Mouse (Mus musculus): ENCODE data around the gene Sfrp2. TPM values are rescaled to one million over a fixed set of nuclear protein-coding genes. Genes with fewer than 3 reads are reported as not detected.

The Sfrp2 gene
- polyA plus RNA-seq (2014; fragmentation: Nextera tagmentation; extraction: Ambion mirVana) = 132 and 181 TPM in 2 replicates

GRCm38 (mm10) chr3:83765871-83766725, at the start of gene Sfrp2:
Gene Sfrp2, plus strand, starts transcription at chr3:83766321.
- Histone ChIP-seq H3K4me2 (ENCODE audit: low read length) (peak within 1 kb of the TSS; percentile 97), H3K27me3 (ENCODE audit: control insufficient read depth, insufficient read depth, low read length) (peaks cover 74% of the 10 kb centered on the region), H3K9ac (ENCODE audit: low read length) (peak within 1 kb of the TSS; percentile 72), H3K9me3 (ENCODE audit: control insufficient read depth, low read length) (no peaks in the 10 kb centered on the region), H3K4me1 (ENCODE audit: control insufficient read depth in 2 of 2, insufficient read depth in 2 of 2, low read length in 2 of 2) (peaks cover 7 to 13% of the 10 kb centered on the region in 2 experiments; a peak in 3 of 4 replicates), H3K4me3 (ENCODE audit: control insufficient read depth in 1 of 2, insufficient read depth in 1 of 2, low read depth in 1 of 2, low read length in 2 of 2) (peak within 1 kb of the TSS; percentile 52 to 68), H3K27ac (replicated peaks in 1 of 2; ENCODE audit: control insufficient read depth in 1 of 2, insufficient read depth in 1 of 2, low read depth in 2 of 2, low read length in 2 of 2) (peak within 1 kb of the TSS in 1 of 2 experiments; percentile 5; a peak in 2 of 4 replicates), H3K36me3 (ENCODE audit: control insufficient read depth, insufficient read depth, low read length) (no peaks in the 10 kb centered on the region)
- under 1% methylated on average over 63 of the region's 82 CpGs for WGBS
- ATAC-seq (ENCODE audit: insufficient number of reproducible peaks, insufficient read depth, low FRiP score, low read depth) = peak; percentile 57

- H3K4me2 ChIP-seq (ENCODE audit: low read length) = no peak overlapping the region
- 53% methylated on average over 7 of the region's 7 CpGs for WGBS
Observed at GRCm38 (mm10) chr3:83717643-83718231, 48.4 kb upstream of the Sfrp2 start.

DNA sequence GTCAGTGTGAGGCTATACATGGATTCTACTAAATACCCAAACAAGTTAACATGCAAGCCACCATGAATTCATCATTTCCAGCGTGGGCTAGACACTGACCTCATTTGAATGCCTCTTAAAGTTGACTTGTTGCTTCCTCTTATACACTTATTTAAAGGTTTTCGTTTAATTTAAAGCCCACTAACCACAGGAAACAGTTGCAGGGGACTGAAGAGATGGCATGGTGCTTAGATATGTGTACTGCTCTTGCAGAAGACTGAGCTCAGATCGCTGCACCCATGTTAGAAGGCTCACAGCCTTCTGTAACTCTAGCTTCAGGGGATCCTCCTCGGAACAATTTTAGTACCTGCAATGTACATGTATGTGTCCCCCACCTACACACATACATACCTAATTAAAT, 47.5 kb upstream of the Sfrp2 start:
- Histone ChIP-seq H3K9me3 (ENCODE audit: control insufficient read depth, low read length) (no peaks in the 10 kb centered on the region), H3K27me3 (ENCODE audit: control insufficient read depth, insufficient read depth, low read length) (no peaks in the 10 kb centered on the region), H3K36me3 (ENCODE audit: control insufficient read depth, insufficient read depth, low read length) (no peaks in the 10 kb centered on the region), H3K4me3 (ENCODE audit: control insufficient read depth in 1 of 2, insufficient read depth in 1 of 2, low read depth in 1 of 2, low read length in 2 of 2) (no peak overlapping the region), H3K27ac (replicated peaks in 1 of 2; ENCODE audit: control insufficient read depth in 1 of 2, insufficient read depth in 1 of 2, low read depth in 2 of 2, low read length in 2 of 2) (no peak overlapping the region), H3K9ac (ENCODE audit: low read length) (no peak overlapping the region), H3K4me2 (ENCODE audit: low read length) (no peak overlapping the region), H3K4me1 (ENCODE audit: control insufficient read depth in 2 of 2, insufficient read depth in 2 of 2, low read length in 2 of 2) (no peaks in the 10 kb centered on the region)
- whole genome bisulfite sequencing = 70% methylated on average over 4 of the region's 4 CpGs
- no peak for ATAC-seq (ENCODE audit: insufficient number of reproducible peaks, insufficient read depth, low FRiP score, low read depth)

More at GRCm38 (mm10) chr3:83717643-83718231, 48.4 kb upstream of the Sfrp2 start:
- no peaks in the 10 kb centered on the region for H3K36me3 ChIP-seq (ENCODE audit: control insufficient read depth, insufficient read depth, low read length)
- no peak overlapping the region for H3K27ac ChIP-seq (replicated peaks in 1 of 2; ENCODE audit: control insufficient read depth in 1 of 2, insufficient read depth in 1 of 2, low read depth in 2 of 2, low read length in 2 of 2)
- no peak overlapping the region for H3K4me3 ChIP-seq (ENCODE audit: control insufficient read depth in 1 of 2, insufficient read depth in 1 of 2, low read depth in 1 of 2, low read length in 2 of 2)
- H3K27me3 ChIP-seq (ENCODE audit: control insufficient read depth, insufficient read depth, low read length) = no peaks in the 10 kb centered on the region
- no peaks in the 10 kb centered on the region for H3K4me1 ChIP-seq (ENCODE audit: control insufficient read depth in 2 of 2, insufficient read depth in 2 of 2, low read length in 2 of 2)
- no peaks in the 10 kb centered on the region for H3K9me3 ChIP-seq (ENCODE audit: control insufficient read depth, low read length)
- ATAC-seq (ENCODE audit: insufficient number of reproducible peaks, insufficient read depth, low FRiP score, low read depth) = no peak
- H3K9ac ChIP-seq (ENCODE audit: low read length) = no peak overlapping the region

GRCm38 (mm10) chr3:83728223-83728622, 37.9 kb upstream of the Sfrp2 start:
- Histone ChIP-seq H3K4me3 (ENCODE audit: control insufficient read depth in 1 of 2, insufficient read depth in 1 of 2, low read depth in 1 of 2, low read length in 2 of 2) (no peak overlapping the region), H3K27me3 (ENCODE audit: control insufficient read depth, insufficient read depth, low read length) (no peaks in the 10 kb centered on the region), H3K4me1 (ENCODE audit: control insufficient read depth in 2 of 2, insufficient read depth in 2 of 2, low read length in 2 of 2) (no peaks in the 10 kb centered on the region), H3K4me2 (ENCODE audit: low read length) (no peak overlapping the region), H3K27ac (replicated peaks in 1 of 2; ENCODE audit: control insufficient read depth in 1 of 2, insufficient read depth in 1 of 2, low read depth in 2 of 2, low read length in 2 of 2) (no peak overlapping the region), H3K9me3 (ENCODE audit: control insufficient read depth, low read length) (0 out of 2 replicates have a peak, but pooled peaks cover 5% of the 10 kb centered on the region), H3K9ac (ENCODE audit: low read length) (no peak overlapping the region), H3K36me3 (ENCODE audit: control insufficient read depth, insufficient read depth, low read length) (no peaks in the 10 kb centered on the region)
- no peak for ATAC-seq (ENCODE audit: insufficient number of reproducible peaks, insufficient read depth, low FRiP score, low read depth)
- WGBS = 66% methylated on average over 3 of the region's 3 CpGs

DNA sequence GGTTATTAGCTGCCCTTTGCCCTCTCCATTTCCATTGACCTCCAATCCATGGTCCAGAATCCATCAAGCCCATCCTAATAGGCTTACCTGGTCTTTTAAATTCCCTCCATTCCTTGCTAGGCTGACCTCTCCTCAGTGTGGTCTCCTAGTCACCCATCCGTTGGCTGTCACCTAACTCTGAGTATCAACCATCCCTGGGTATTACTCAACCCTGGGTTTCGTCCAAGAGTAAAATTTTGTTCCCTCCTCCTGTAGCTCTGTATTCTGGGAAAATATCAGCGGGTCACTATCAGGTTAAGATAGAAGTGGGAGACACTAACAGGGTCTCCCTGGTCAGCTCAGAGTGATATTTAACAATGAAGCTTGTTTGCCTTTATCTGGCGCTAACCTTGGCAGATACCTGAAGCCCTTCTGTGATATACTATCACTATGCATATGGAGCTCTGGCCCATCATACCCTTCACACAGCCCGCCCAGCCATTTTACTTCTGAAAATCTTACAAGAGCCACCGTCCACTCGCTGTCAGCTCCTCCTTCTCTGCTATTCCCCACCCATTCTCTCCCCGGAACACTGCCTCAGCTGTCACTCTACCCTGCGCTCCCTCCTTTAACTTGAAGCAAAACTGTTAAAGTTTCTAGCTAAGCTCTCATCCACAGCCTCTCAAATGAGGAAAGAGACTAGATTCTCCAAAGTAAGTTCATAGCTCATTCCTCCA, 37.3 kb upstream of the Sfrp2 start:
- Histone ChIP-seq H3K9ac (ENCODE audit: low read length) (no peak overlapping the region), H3K27me3 (ENCODE audit: control insufficient read depth, insufficient read depth, low read length) (no peaks in the 10 kb centered on the region), H3K4me3 (ENCODE audit: control insufficient read depth in 1 of 2, insufficient read depth in 1 of 2, low read depth in 1 of 2, low read length in 2 of 2) (no peak overlapping the region), H3K4me1 (ENCODE audit: control insufficient read depth in 2 of 2, insufficient read depth in 2 of 2, low read length in 2 of 2) (no peaks in the 10 kb centered on the region), H3K36me3 (ENCODE audit: control insufficient read depth, insufficient read depth, low read length) (no peaks in the 10 kb centered on the region), H3K9me3 (ENCODE audit: control insufficient read depth, low read length) (0 out of 2 replicates have a peak, but pooled peaks cover 5% of the 10 kb centered on the region), H3K27ac (replicated peaks in 1 of 2; ENCODE audit: control insufficient read depth in 1 of 2, insufficient read depth in 1 of 2, low read depth in 2 of 2, low read length in 2 of 2) (no peak overlapping the region), H3K4me2 (ENCODE audit: low read length) (no peak overlapping the region)
- ATAC-seq (ENCODE audit: insufficient number of reproducible peaks, insufficient read depth, low FRiP score, low read depth) = no peak
- WGBS = 61% methylated on average over 9 of the region's 9 CpGs

DNA sequence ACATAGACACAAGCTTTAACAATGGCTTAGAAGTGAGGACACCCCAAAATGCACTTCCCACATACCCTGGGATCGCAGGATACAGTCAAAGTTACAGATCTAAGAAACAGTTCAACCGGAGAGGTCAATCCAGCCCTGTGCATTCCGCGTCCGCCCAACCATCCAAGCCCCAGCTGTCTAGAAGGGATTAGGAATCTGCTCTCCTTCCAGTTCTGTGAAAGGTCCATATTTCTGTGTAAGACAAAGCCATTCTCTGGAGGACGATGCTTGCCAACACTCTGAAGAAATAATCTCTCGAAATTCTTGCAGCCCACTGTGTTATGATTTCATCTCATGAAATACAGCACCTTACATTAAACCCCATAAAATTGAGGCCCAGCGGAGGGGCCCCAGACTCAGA, 32.1 kb upstream of the Sfrp2 start:
- ATAC-seq (ENCODE audit: insufficient number of reproducible peaks, insufficient read depth, low FRiP score, low read depth) = no peak
- Histone ChIP-seq H3K27me3 (ENCODE audit: control insufficient read depth, insufficient read depth, low read length) (no peaks in the 10 kb centered on the region), H3K9me3 (ENCODE audit: control insufficient read depth, low read length) (no peaks in the 10 kb centered on the region), H3K27ac (replicated peaks in 1 of 2; ENCODE audit: control insufficient read depth in 1 of 2, insufficient read depth in 1 of 2, low read depth in 2 of 2, low read length in 2 of 2) (no peak overlapping the region), H3K4me2 (ENCODE audit: low read length) (no peak overlapping the region), H3K4me3 (ENCODE audit: control insufficient read depth in 1 of 2, insufficient read depth in 1 of 2, low read depth in 1 of 2, low read length in 2 of 2) (no peak overlapping the region), H3K36me3 (ENCODE audit: control insufficient read depth, insufficient read depth, low read length) (no peaks in the 10 kb centered on the region), H3K9ac (ENCODE audit: low read length) (no peak overlapping the region), H3K4me1 (ENCODE audit: control insufficient read depth in 2 of 2, insufficient read depth in 2 of 2, low read length in 2 of 2) (no peaks in the 10 kb centered on the region)
- 85% methylated on average over 8 of the region's 8 CpGs for WGBS

DNA sequence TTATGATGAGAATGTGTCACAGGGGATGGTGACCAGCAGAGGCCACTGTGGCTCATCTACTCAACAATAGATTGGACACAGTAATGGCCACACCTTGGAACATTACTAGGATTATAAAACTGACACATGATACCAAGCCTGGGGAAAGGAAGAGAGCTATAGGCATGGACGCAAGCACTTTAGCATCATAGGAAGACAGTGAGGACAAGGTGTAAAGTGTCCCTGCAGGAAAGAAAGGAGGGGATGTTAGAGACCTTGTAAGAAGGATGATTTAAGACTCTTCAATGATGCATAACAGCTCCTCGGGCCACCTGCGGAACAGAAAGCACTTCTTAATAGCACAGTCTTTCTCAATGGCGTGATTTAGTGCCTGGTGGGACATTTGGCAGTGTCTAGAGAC, 29.1 kb upstream of the Sfrp2 start:
- Histone ChIP-seq H3K4me3 (ENCODE audit: control insufficient read depth in 1 of 2, insufficient read depth in 1 of 2, low read depth in 1 of 2, low read length in 2 of 2) (no peak overlapping the region), H3K4me2 (ENCODE audit: low read length) (no peak overlapping the region), H3K9ac (ENCODE audit: low read length) (no peak overlapping the region), H3K9me3 (ENCODE audit: control insufficient read depth, low read length) (no peaks in the 10 kb centered on the region), H3K36me3 (ENCODE audit: control insufficient read depth, insufficient read depth, low read length) (no peaks in the 10 kb centered on the region), H3K4me1 (ENCODE audit: control insufficient read depth in 2 of 2, insufficient read depth in 2 of 2, low read length in 2 of 2) (no peaks in the 10 kb centered on the region), H3K27ac (replicated peaks in 1 of 2; ENCODE audit: control insufficient read depth in 1 of 2, insufficient read depth in 1 of 2, low read depth in 2 of 2, low read length in 2 of 2) (no peak overlapping the region), H3K27me3 (ENCODE audit: control insufficient read depth, insufficient read depth, low read length) (no peaks in the 10 kb centered on the region)
- WGBS = 81% methylated on average over 4 of the region's 4 CpGs
- ATAC-seq (ENCODE audit: insufficient number of reproducible peaks, insufficient read depth, low FRiP score, low read depth) = no peak

Measured in heart, embryonic 14.5 days (tissue).